Mouse (Mus musculus) neural tube, embryonic 10.5 days (tissue): Measurements from ENCODE around the gene Tmem202.

Experiments used
- DNase-seq: peaks from one replicate; pipeline ENCODE4 v3.0.0-alpha.2; 2017; ENCODE audit warnings: low spot score; ENCODE audit errors: extremely low spot score

Tmem202 gene

GRCm38 (mm10) chr9:59533889-59534288, 5.8 kb downstream of the Tmem202 start:
- DNase-seq: no peak

- no peak for DNase-seq
Observed at GRCm38 (mm10) chr9:59533422-59533821, 6.2 kb downstream of the Tmem202 start.

GRCm38 (mm10) chr9:59531645-59532044, 8.0 kb downstream of the Tmem202 start:
- DNase-seq: no peak

GRCm38 (mm10) chr9:59528274-59528673, 11.4 kb downstream of the Tmem202 start:
- no peak for DNase-seq

GRCm38 (mm10) chr9:59527580-59527979, 12.1 kb downstream of the Tmem202 start:
- no peak for DNase-seq

GRCm38 (mm10) chr9:59526727-59527126, 12.9 kb downstream of the Tmem202 start:
- no peak for DNase-seq

- DNase-seq: no peak
Observed at GRCm38 (mm10) chr9:59522906-59523305, 16.7 kb downstream of the Tmem202 start.

- no peak for DNase-seq
Observed at GRCm38 (mm10) chr9:59519396-59519795, 20.3 kb downstream of the Tmem202 start.

GRCm38 (mm10) chr9:59518976-59519375, 20.7 kb downstream of the Tmem202 start:
- DNase-seq: no peak

GRCm38 (mm10) chr9:59517127-59517526, 22.5 kb downstream of the Tmem202 start:
- no peak for DNase-seq

- no peak for DNase-seq
Observed at GRCm38 (mm10) chr9:59515069-59515468, 24.6 kb downstream of the Tmem202 start.

- no peak for DNase-seq
Observed at GRCm38 (mm10) chr9:59512381-59512780, 27.3 kb downstream of the Tmem202 start.

GRCm38 (mm10) chr9:59508146-59508545, 31.5 kb downstream of the Tmem202 start:
- DNase-seq: no peak

- no peak for DNase-seq
Observed at GRCm38 (mm10) chr9:59487331-59487730, 52.3 kb downstream of the Tmem202 start.

GRCm38 (mm10) chr9:59486549-59487065, 53.0 kb downstream of the Tmem202 start, which contains the start of gene Arih1:
Gene Arih1 (minus strand): TSS chr9:59486618.
- DNase-seq: peak; percentile 100

- DNase-seq: no peak
Observed at GRCm38 (mm10) chr9:59486076-59486518, 53.5 kb downstream of the Tmem202 start.

GRCm38 (mm10) chr9:59485511-59486075, 54.1 kb downstream of the Tmem202 start:
- DNase-seq: peak; percentile 75

GRCm38 (mm10) chr9:59484760-59485159, 54.9 kb downstream of the Tmem202 start:
- no peak for DNase-seq

GRCm38 (mm10) chr9:59482419-59482818, 57.2 kb downstream of the Tmem202 start:
- DNase-seq: peak; percentile 17

- no peak for DNase-seq
Observed at GRCm38 (mm10) chr9:59476617-59477016, 63.0 kb downstream of the Tmem202 start.

- no peak for DNase-seq
Observed at GRCm38 (mm10) chr9:59474838-59475237, 64.8 kb downstream of the Tmem202 start.

GRCm38 (mm10) chr9:59473171-59473570, 66.5 kb downstream of the Tmem202 start:
- DNase-seq: no peak

GRCm38 (mm10) chr9:59469446-59469845, 70.2 kb downstream of the Tmem202 start:
- DNase-seq: no peak
